Mouse (Mus musculus): Measurements from ENCODE around the gene Aire.

Gene Aire

DNA sequence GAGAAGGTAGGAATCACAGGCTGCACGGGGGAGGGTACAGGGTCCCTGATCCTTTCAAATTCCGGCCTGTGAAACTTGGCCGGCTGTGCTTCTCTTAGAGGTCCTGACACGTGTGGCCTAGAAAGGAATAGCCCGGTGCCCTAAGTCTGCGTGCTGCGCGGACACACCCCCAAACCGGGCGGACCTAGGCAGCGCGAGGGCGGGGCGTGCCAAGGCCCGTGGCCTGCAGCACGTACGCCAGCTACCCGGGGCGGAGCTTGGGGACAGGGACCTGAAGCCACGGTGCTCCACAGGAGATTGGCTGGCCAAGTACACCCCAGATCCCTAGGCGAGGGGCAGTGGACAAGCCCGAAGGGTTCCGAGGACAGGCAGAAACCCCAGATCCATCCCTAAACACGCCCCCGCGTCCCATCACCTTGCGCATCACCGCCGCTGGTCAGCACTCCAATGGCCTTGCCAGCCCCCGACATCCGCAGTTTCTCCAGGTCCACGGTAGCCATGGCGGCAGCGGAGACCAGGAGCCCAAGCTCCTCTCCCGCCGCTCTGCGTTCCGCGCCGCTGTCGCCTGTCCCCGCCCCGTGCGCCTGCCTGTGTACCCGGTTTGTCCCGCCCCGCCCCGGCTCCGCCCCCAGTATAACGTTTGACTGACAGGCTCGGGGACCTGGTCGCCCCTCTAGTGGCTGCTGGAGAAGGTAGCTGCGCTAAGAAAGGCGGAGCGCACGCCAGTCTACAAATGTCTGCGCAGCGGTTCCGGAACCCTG lies 34.0 kb downstream of the Aire start:
- peak; percentile 91 for DNase-seq (ENCODE audit: low read depth, low spot score)

DNA sequence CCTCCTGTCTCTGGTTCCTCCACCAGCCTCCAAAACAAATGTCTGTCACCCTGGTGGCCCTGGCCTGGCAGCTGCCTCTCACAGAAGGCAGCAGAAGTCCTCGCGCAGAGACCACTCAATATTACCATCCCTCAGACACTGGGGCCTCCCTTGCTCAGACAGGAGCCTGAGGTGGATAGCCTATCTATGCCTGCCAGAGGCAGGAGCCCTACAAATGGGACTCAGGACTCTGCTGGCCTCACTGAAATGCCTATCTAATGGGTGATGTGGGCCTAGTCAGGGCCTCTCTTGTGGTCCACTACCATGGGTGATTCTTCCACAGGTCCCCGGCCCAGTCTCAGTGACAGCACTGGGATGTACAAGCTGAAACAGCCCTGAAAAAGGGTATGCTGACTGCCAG lies 35.2 kb downstream of the Aire start:
- no peak for DNase-seq (ENCODE audit: low read depth, low spot score)

DNA sequence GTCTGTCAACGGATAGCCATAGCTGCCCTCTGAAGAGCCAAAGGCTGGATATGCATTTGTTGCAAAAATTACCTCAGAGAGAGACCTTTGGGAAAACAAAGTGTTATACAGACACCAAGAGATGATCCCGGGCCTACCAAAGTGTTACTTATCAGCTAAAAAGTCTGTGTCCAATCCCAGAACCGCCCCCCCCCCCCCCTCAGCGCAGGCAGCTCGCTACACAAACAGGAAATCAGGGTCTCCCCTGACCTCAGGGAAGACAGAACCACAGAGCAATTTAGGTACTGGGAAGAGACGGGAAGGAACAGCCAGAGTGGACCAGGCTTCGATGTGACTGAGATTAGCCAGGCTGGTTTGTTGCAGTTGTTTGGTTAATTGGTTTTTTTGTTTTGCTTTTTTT lies 36.2 kb downstream of the Aire start:
- no peak for DNase-seq (ENCODE audit: low read depth, low spot score)

DNA sequence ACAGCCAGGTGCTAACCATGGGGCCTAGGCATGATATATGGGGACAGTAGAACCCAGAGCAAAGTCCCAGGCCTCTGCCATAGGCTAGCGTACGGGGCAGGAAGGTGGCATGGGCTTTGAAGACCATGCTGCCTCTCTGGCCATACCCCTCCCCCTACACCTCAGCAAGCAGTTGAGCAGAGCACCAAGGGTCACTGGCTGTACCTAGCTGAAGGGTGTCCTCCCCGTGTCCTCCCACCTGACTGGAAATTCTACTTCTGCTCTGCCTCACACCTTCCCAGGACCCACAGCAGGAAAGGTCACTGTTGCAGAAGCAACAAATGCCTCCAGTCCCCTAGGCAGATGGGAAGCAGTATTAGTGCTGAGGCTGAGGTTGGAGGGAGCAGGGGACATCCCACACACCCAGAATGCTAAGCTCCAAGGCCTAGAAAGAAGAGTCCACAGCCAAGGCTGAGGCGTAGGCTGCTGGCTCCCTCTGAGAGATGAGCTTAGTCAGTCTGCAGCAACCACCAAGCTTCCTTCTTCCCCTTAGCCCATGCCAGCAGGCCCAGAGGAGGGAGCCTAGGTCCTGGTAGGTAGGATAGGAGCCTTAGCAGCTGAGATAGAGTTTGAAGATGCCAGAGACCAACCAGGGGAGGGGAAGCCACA lies 37.5 kb downstream of the Aire start:
- DNase-seq (ENCODE audit: low read depth, low spot score): no peak

DNA sequence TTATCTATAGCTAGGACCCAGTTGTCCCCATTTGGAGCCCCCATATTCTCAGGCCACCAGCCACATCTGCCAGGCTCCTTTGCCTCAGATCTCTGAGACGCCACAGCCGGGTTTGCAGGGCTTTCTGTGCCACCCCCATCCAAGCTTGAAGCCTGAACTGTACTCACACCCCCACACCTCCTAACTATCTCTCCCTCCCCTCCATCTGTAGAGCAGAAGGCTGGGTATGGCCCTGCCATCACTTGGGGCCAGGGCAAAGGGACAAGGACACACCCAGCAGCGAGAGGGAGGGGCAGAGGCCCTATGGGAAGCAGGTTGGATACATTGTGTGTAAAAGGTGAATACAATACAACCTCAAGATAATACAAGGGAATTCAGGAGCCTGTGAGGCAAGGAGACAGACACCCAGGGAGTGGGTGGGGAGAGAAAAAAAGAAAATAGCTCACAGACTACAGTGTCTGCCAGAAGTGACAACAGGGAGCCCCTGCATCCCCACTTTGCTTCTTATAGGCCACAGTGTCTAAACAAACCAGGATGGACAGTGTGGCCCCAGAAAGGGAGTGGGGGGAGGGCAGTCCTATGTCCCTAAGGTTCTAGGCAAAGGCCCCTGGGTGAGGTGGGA lies 38.8 kb downstream of the Aire start:
- no peak for DNase-seq (ENCODE audit: low read depth, low spot score)

DNA sequence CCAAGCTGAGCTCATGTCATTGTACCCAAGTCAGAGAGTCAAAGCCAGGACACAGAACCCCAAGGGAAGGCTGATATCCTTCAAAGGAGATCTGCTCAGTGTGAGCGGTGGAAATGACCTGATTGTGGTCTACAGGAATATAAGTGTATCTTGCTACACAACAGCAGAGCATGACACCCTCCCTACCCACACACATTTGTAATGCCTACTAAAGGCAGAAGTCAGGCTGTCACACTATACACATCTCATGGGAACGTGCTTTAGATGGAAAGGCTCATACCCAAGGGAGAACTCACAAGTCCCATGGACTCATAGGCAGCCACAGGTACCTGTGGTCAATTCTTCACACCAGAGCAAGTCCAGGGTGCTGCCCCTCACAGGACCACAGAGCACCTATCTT lies 41.1 kb downstream of the Aire start:
- no peak for DNase-seq (ENCODE audit: low read depth, low spot score)

DNA sequence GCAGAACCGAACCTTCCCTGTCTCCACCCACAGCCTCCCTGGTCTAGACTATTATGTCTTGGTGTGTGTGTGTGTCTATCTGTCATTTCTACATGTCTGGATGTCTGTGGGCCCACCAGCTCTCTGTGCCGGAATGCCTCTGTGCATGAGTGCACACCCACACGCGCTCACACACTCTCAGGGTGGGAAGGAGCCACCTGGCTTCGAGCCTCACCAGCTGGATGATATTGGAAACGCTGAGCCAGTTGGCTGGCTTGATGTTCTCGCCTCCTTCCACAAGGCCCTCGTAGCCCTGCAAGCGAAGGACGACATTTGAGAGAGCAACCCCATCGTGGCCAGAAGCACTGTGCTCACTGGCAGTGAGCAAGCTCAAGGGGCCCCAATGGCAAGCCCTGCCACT lies 41.6 kb downstream of the Aire start:
- no peak for DNase-seq (ENCODE audit: low read depth, low spot score)

DNA sequence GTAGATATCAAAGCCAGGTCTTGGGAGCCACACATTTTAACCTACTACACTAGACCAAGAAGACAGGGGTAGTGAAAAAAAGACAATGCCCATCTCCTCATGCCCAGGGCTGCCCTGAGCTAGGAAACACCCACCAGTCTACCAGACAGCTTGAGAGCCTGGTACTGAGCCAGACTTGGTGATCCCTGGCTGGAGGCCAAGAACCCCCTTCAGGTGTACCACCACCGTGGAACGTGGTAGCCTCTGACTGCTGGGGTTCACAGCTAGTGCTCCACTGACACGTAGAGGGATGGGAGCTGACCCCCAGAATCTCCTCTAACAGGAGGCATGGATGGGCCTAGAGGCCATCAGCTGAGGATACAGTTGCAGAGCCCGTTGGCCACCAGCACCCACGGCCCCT lies 43.2 kb downstream of the Aire start:
- DNase-seq (ENCODE audit: low read depth, low spot score): no peak

DNA sequence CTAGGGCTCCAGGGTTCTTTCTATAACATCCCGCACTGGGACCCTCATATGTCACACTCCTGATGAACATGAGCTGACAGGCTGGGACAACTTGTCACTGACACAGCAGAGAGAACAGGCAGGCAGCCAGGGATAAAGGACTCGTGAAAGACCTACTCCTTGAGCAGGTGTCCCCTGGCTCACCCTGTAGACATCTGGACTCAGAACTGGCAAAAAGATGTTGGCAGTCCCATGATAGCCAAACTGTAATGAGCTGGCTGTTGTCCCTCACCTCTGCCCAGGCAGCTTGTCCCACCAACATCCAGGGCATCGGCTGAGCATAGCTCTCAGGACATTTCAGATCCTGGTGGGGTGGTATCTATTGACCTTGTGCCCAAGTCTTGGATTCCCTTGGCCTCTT lies 47.8 kb downstream of the Aire start:
- DNase-seq (ENCODE audit: low read depth, low spot score): no peak

DNA sequence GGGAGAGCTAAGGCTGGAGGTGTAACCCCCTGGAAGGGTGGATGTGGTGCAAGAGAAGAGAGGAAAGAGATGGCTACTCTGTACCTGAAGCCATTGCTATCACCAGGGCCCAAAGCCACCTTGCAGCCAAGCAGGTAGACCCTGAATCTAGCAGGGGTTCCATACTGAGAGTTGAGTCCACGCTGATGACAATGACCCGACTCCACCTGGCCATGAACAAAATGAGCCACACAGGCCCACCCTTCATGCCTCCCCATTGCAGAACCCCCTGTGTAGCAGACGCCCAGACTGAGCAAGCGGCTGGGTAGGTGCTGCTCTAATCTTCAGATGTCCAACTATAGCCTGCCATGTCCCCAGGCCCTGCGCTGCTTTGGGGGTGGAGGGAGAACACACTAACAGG lies 57.6 kb downstream of the Aire start:
- no peak for DNase-seq (ENCODE audit: low read depth, low spot score)

DNA sequence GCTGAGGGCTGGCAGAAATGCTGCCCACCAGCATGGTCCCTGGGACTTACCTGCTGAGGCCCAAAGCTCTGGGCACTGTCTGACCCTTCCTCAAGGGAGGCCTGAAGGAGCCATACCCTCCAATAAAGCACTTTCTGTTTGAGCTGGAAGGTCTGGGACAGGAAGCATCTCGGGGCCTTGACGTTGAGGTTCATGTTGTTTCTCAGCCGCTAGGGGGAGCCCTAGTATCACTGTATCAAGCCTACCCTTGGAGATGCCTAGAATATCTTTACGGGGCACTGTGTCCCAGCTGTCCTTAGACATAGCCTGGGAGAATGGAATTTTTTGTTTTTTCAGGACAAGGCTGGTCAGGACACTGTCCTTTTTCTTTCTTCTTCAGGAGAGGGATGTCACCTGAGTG lies 58.8 kb downstream of the Aire start:
- DNase-seq (ENCODE audit: low read depth, low spot score): peak; percentile 94
